Comparison of ENCODE assay signal across 20 mouse cellular contexts in genomic region chr1:40888396-40889040, GRCm38 (mm10).
"Had no signal": no experiment of that assay in that cellular context is flagged by ENCODE, and none has a peak within 500 bp of the region (broad histone marks: within the 10 kb centered on the region; RNA-seq: fewer than 3 reads in every experiment).

No protein-coding gene starts in this region.

- H3K4me2 ChIP-seq: heart, embryonic 11.5 days; heart, embryonic 15.5 days; hindbrain, embryonic 14.5 days; intestine, embryonic 15.5 days; limb, embryonic 12.5 days; liver, embryonic 11.5 days; liver, embryonic 13.5 days; liver, embryonic 15.5 days had no signal

- H3K9me3 ChIP-seq: heart, embryonic 13.5 days; heart, embryonic 15.5 days; hindbrain, embryonic 10.5 days; hindbrain, embryonic 12.5 days; intestine, embryonic 15.5 days; limb, embryonic 10.5 days; limb, embryonic 12.5 days; liver, embryonic 13.5 days; liver, embryonic 15.5 days had no signal

- H3K4me3 ChIP-seq: gastrocnemius, adult 2 months; heart, adult 2 months; heart, embryonic 13.5 days; heart, embryonic 15.5 days; hindbrain, embryonic 10.5 days; hindbrain, embryonic 12.5 days; intestine, embryonic 15.5 days; left cerebral cortex, adult 2 months; limb, embryonic 10.5 days; limb, embryonic 12.5 days; liver, embryonic 13.5 days; liver, embryonic 15.5 days had no signal

- H3K36me3 ChIP-seq: heart, embryonic 13.5 days; heart, embryonic 15.5 days; hindbrain, embryonic 10.5 days; hindbrain, embryonic 12.5 days; intestine, embryonic 15.5 days; limb, embryonic 10.5 days; limb, embryonic 12.5 days; liver, embryonic 13.5 days; liver, embryonic 15.5 days had no signal

- H3K4me1 ChIP-seq: intestine, embryonic 15.5 days; limb, embryonic 12.5 days; liver, embryonic 13.5 days; liver, embryonic 15.5 days had no signal

- H3K27me3 ChIP-seq: heart, embryonic 15.5 days; hindbrain, embryonic 12.5 days; intestine, embryonic 15.5 days; limb, embryonic 12.5 days; liver, embryonic 13.5 days; liver, embryonic 15.5 days had no signal

- ATAC-seq: inflammation-experienced regulatory T-cells, adult 6 months; intestine, embryonic 15.5 days; intestine, postnatal 0 days; liver, postnatal 0 days had no signal

- DNase-seq: gastrocnemius, postnatal 25 days; liver, embryonic 13.5 days; liver, postnatal 0 days had no signal

- H3K9ac ChIP-seq: heart, embryonic 15.5 days; hindbrain, embryonic 12.5 days; hindbrain, embryonic 14.5 days; intestine, embryonic 15.5 days; limb, embryonic 12.5 days; liver, embryonic 13.5 days; liver, embryonic 15.5 days; liver, postnatal 0 days had no signal

- H3K27ac ChIP-seq: gastrocnemius, adult 2 months; heart, adult 2 months; heart, embryonic 13.5 days; heart, embryonic 15.5 days; hindbrain, embryonic 10.5 days; hindbrain, embryonic 12.5 days; hindbrain, embryonic 14.5 days; intestine, embryonic 15.5 days; layer of hippocampus, adult 2 months; left cerebral cortex, adult 2 months; limb, embryonic 10.5 days; limb, embryonic 12.5 days; liver, embryonic 13.5 days; liver, embryonic 15.5 days had no signal
